Mouse (Mus musculus) hindbrain, embryonic 11.5 days (tissue): ENCODE measurements at regions not wholly inside any gene's neighbourhood (a gene's known extent, or its start where the extent isn't known, plus 50 kb on each side); places are given as distances from the start of the nearest gene placed in this dataset.
"Not testable (repeated sequence)": the region's sequence is repeated elsewhere in the genome, so short reads cannot be mapped to it uniquely, and the experiment has no call there.

Experiments
- ATAC-seq: fragments of 200-750 bp; cut with Nextera tagmentation; 2 replicates; pipeline ENCODE4 v1.8.0; 2017; ENCODE audit warnings: mild to moderate bottlenecking, moderate TSS enrichment, moderate library complexity; ENCODE audit not compliant: low FRiP score
- DNase-seq: peaks from one replicate; pipeline ENCODE4 v3.0.0-alpha.2; 2015; ENCODE audit warnings: low spot score
- H3K27ac ChIP-seq: fragments of 300-500 bp; sonication (generic); 2 replicates; pipeline ENCODE4 v1.5.1; 2014; ENCODE audit warnings: mild to moderate bottlenecking, low read depth, low read length
- H3K27me3 ChIP-seq: fragments of 300-500 bp; sonication (generic); 2 replicates; pipeline ENCODE4 v1.6.1; 2014; ENCODE audit warnings: mild to moderate bottlenecking, low read length, moderate library complexity, mixed read lengths; ENCODE audit not compliant: control insufficient read depth, insufficient read depth
- H3K36me3 ChIP-seq: fragments of 300-500 bp; sonication (generic); 2 replicates; pipeline ENCODE4 v1.6.1; 2014; ENCODE audit warnings: mild to moderate bottlenecking, low read length, moderate library complexity, mixed read lengths; ENCODE audit not compliant: control insufficient read depth, insufficient read depth
- H3K4me1 ChIP-seq: fragments of 300-500 bp; sonication (generic); replicated peaks from 2 replicates; pipeline ENCODE4 v1.6.1; 2014; ENCODE audit warnings: low read length, mixed read lengths; ENCODE audit not compliant: control insufficient read depth, insufficient read depth
- H3K4me2 ChIP-seq: fragments of 300-500 bp; sonication (generic); replicated peaks from 2 replicates; pipeline ENCODE4 v1.6.1; 2014; ENCODE audit warnings: mild to moderate bottlenecking, low read depth, low read length
- H3K4me3 ChIP-seq: fragments of 300-500 bp; sonication (generic); 2 replicates; pipeline ENCODE4 v1.5.1; 2014; ENCODE audit warnings: low read depth, low read length
- H3K9ac ChIP-seq: fragments of 300-500 bp; sonication (generic); 2 replicates; pipeline ENCODE4 v1.6.1; 2014; ENCODE audit warnings: low read depth, low read length
- H3K9me3 ChIP-seq: fragments of 300-500 bp; sonication (generic); 2 replicates; pipeline ENCODE4 v1.6.1; 2016; ENCODE audit warnings: low read length; ENCODE audit not compliant: control insufficient read depth
- WGBS: fragments of 180-500 bp; shearing (Covaris S2); extraction: QIAGEN DNeasy Blood & Tissue Kit; methylation state at CpG from one replicate; pipeline ENCODE4 v1.1.7; 2014; 5-methylcytosine and 5-hydroxymethylcytosine counted together

GRCm38 (mm10) chr6:68250392-68250791 lies 714.8 kb upstream of the Tacstd2 start:
- H3K4me1 ChIP-seq, H3K9me3 ChIP-seq, H3K27ac ChIP-seq, H3K4me2 ChIP-seq, ATAC-seq, H3K9ac ChIP-seq, H3K27me3 ChIP-seq, H3K36me3 ChIP-seq, DNase-seq, H3K4me3 ChIP-seq: not testable (repeated sequence)
- WGBS = 95% methylated on average over 2 of the region's 2 CpGs

- H3K27ac ChIP-seq, H3K9ac ChIP-seq, H3K4me3 ChIP-seq, DNase-seq, H3K4me2 ChIP-seq, H3K27me3 ChIP-seq, H3K36me3 ChIP-seq, ATAC-seq, H3K9me3 ChIP-seq, H3K4me1 ChIP-seq: not testable (repeated sequence)
- WGBS = 90% methylated on average over 7 of the region's 10 CpGs
These were observed 713.7 kb upstream of the Tacstd2 start for GRCm38 (mm10) chr6:68249259-68249658.

GRCm38 (mm10) chr6:68248018-68248533 lies 712.5 kb upstream of the Tacstd2 start:
- H3K4me3 ChIP-seq, H3K27me3 ChIP-seq, H3K9ac ChIP-seq, DNase-seq, H3K9me3 ChIP-seq, H3K36me3 ChIP-seq, H3K4me1 ChIP-seq, ATAC-seq, H3K27ac ChIP-seq, H3K4me2 ChIP-seq: not testable (repeated sequence)
- 95% methylated on average over 19 of the region's 19 CpGs for WGBS

GRCm38 (mm10) chr6:68242749-68243148 lies 707.2 kb upstream of the Tacstd2 start:
- not testable (repeated sequence) for H3K4me2 ChIP-seq, H3K9ac ChIP-seq, H3K4me1 ChIP-seq, ATAC-seq, H3K9me3 ChIP-seq, DNase-seq, H3K36me3 ChIP-seq, H3K27ac ChIP-seq, H3K27me3 ChIP-seq, H3K4me3 ChIP-seq
- no CpG with 5 or more reads among the region's 8 CpGs for WGBS

GRCm38 (mm10) chr6:68219685-68220084 lies 684.1 kb upstream of the Tacstd2 start:
- H3K27me3 ChIP-seq = no peaks in the 10 kb centered on the region
- no peak overlapping the region for H3K27ac ChIP-seq
- H3K4me3 ChIP-seq = no peak overlapping the region
- DNase-seq (no peak), ATAC-seq (no peak)
- no peaks in the 10 kb centered on the region for H3K4me1 ChIP-seq
- H3K9ac ChIP-seq = no peak overlapping the region
- WGBS = 74% methylated on average over 1 of the region's 1 CpGs
- no peaks in the 10 kb centered on the region for H3K9me3 ChIP-seq
- H3K4me2 ChIP-seq = no peak overlapping the region
- no peaks in the 10 kb centered on the region for H3K36me3 ChIP-seq

GRCm38 (mm10) chr6:68201448-68201847 lies 665.9 kb upstream of the Tacstd2 start:
- Histone ChIP-seq H3K36me3 (no peaks in the 10 kb centered on the region), H3K4me2 (no peak overlapping the region), H3K9ac (no peak overlapping the region), H3K9me3 (no peaks in the 10 kb centered on the region), H3K4me3 (no peak overlapping the region), H3K27me3 (no peaks in the 10 kb centered on the region), H3K4me1 (no peaks in the 10 kb centered on the region), H3K27ac (no peak overlapping the region)
- 27% methylated on average over 2 of the region's 2 CpGs for WGBS
- ATAC-seq (no peak), DNase-seq (no peak)

GRCm38 (mm10) chr6:68198031-68198430 lies 662.4 kb upstream of the Tacstd2 start:
- no peak for DNase-seq
- Histone ChIP-seq H3K27me3 (no peaks in the 10 kb centered on the region), H3K4me1 (no peaks in the 10 kb centered on the region), H3K27ac (no peak overlapping the region), H3K4me2 (no peak overlapping the region), H3K9me3 (no peaks in the 10 kb centered on the region), H3K4me3 (no peak overlapping the region), H3K9ac (no peak overlapping the region), H3K36me3 (no peaks in the 10 kb centered on the region)
- ATAC-seq = no peak

GRCm38 (mm10) chr6:68164792-68165191 lies 629.2 kb upstream of the Tacstd2 start:
- Histone ChIP-seq H3K4me3 (no peak overlapping the region), H3K36me3 (no peaks in the 10 kb centered on the region), H3K4me1 (no peaks in the 10 kb centered on the region), H3K9ac (no peak overlapping the region), H3K4me2 (no peak overlapping the region), H3K9me3 (no peaks in the 10 kb centered on the region), H3K27ac (no peak overlapping the region), H3K27me3 (no peaks in the 10 kb centered on the region)
- WGBS = 86% methylated on average over 4 of the region's 4 CpGs
- ATAC-seq (no peak), DNase-seq (no peak)

- not testable (repeated sequence) for H3K9me3 ChIP-seq, H3K4me1 ChIP-seq, H3K27me3 ChIP-seq, H3K4me3 ChIP-seq, H3K27ac ChIP-seq, H3K4me2 ChIP-seq, ATAC-seq, H3K36me3 ChIP-seq, H3K9ac ChIP-seq, DNase-seq
- 84% methylated on average over 1 of the region's 1 CpGs for WGBS
These were observed 628.5 kb upstream of the Tacstd2 start for GRCm38 (mm10) chr6:68164111-68164510.
